Mouse (Mus musculus): ENCODE data around the gene Oas1g. TPM values are rescaled to one million over a fixed set of nuclear protein-coding genes. Genes with fewer than 3 reads are reported as not detected.
"Not testable (repeated sequence)": the region's sequence is repeated elsewhere in the genome, so short reads cannot be mapped to it uniquely, and the experiment has no call there.

The Oas1g gene
- polyA plus RNA-seq (2015; fragmentation: Nextera tagmentation; extraction: Ambion mirVana): 0.71 and 0.76 TPM in 2 replicates

GRCm38 (mm10) chr5:120887413-120887812, at the start of gene Oas1g:
Oas1g (minus strand) TSS chr5:120887613.
- not testable (repeated sequence) for H3K9ac ChIP-seq (ENCODE audit: low read depth, low read length); H3K4me1 ChIP-seq (ENCODE audit: control insufficient read depth, low read depth, low read length); H3K36me3 ChIP-seq (ENCODE audit: control insufficient read depth, insufficient read depth); H3K4me2 ChIP-seq (ENCODE audit: low read depth, low read length); H3K27ac ChIP-seq (ENCODE audit: low read length); H3K9me3 ChIP-seq (replicated peaks; ENCODE audit: control insufficient read depth, low read length); H3K27me3 ChIP-seq (ENCODE audit: control insufficient read depth, insufficient read depth, low read depth, low read length); ATAC-seq (ENCODE audit: low read depth); H3K4me3 ChIP-seq (ENCODE audit: low read depth, low read length)
- 7% methylated on average over 5 of the region's 9 CpGs for WGBS (ENCODE audit: insufficient replicate concordance)

GRCm38 (mm10) chr5:120933966-120934365, 46.6 kb upstream of the Oas1g start:
- Histone ChIP-seq H3K4me3 (ENCODE audit: low read depth, low read length) (no peak overlapping the region), H3K36me3 (ENCODE audit: control insufficient read depth, insufficient read depth) (no peaks in the 10 kb centered on the region), H3K4me2 (ENCODE audit: low read depth, low read length) (no peak overlapping the region), H3K9ac (ENCODE audit: low read depth, low read length) (no peak overlapping the region), H3K27me3 (ENCODE audit: control insufficient read depth, insufficient read depth, low read depth, low read length) (no peaks in the 10 kb centered on the region), H3K27ac (ENCODE audit: low read length) (no peak overlapping the region), H3K4me1 (ENCODE audit: control insufficient read depth, low read depth, low read length) (no peaks in the 10 kb centered on the region), H3K9me3 (replicated peaks; ENCODE audit: control insufficient read depth, low read length) (no peaks in the 10 kb centered on the region)
- ATAC-seq (ENCODE audit: low read depth): no peak
- 26% methylated on average over 5 of the region's 5 CpGs for WGBS (ENCODE audit: insufficient replicate concordance)

- ATAC-seq (ENCODE audit: low read depth): no peak
- H3K4me2 ChIP-seq (ENCODE audit: low read depth, low read length): no peak overlapping the region
- 11% methylated on average over 1 of the region's 1 CpGs for WGBS (ENCODE audit: insufficient replicate concordance)
- no peaks in the 10 kb centered on the region for H3K4me1 ChIP-seq (ENCODE audit: control insufficient read depth, low read depth, low read length)
- no peak overlapping the region for H3K4me3 ChIP-seq (ENCODE audit: low read depth, low read length)
- no peaks in the 10 kb centered on the region for H3K36me3 ChIP-seq (ENCODE audit: control insufficient read depth, insufficient read depth)
- H3K9me3 ChIP-seq (replicated peaks; ENCODE audit: control insufficient read depth, low read length): no peaks in the 10 kb centered on the region
- no peaks in the 10 kb centered on the region for H3K27me3 ChIP-seq (ENCODE audit: control insufficient read depth, insufficient read depth, low read depth, low read length)
- H3K27ac ChIP-seq (ENCODE audit: low read length): no peak overlapping the region
- no peak overlapping the region for H3K9ac ChIP-seq (ENCODE audit: low read depth, low read length)
Measured at GRCm38 (mm10) chr5:120927036-120927435, 39.6 kb upstream of the Oas1g start.

- H3K9me3 ChIP-seq (replicated peaks; ENCODE audit: control insufficient read depth, low read length); ATAC-seq (ENCODE audit: low read depth); H3K27me3 ChIP-seq (ENCODE audit: control insufficient read depth, insufficient read depth, low read depth, low read length); H3K4me1 ChIP-seq (ENCODE audit: control insufficient read depth, low read depth, low read length); H3K4me3 ChIP-seq (ENCODE audit: low read depth, low read length); H3K36me3 ChIP-seq (ENCODE audit: control insufficient read depth, insufficient read depth); H3K4me2 ChIP-seq (ENCODE audit: low read depth, low read length); H3K27ac ChIP-seq (ENCODE audit: low read length); H3K9ac ChIP-seq (ENCODE audit: low read depth, low read length): not testable (repeated sequence)
- 42% methylated on average over 2 of the region's 2 CpGs for WGBS (ENCODE audit: insufficient replicate concordance)
Measured at GRCm38 (mm10) chr5:120926311-120926710, 38.9 kb upstream of the Oas1g start.

- H3K4me3 ChIP-seq (ENCODE audit: low read depth, low read length); H3K4me2 ChIP-seq (ENCODE audit: low read depth, low read length); H3K9ac ChIP-seq (ENCODE audit: low read depth, low read length); H3K36me3 ChIP-seq (ENCODE audit: control insufficient read depth, insufficient read depth); H3K9me3 ChIP-seq (replicated peaks; ENCODE audit: control insufficient read depth, low read length); H3K4me1 ChIP-seq (ENCODE audit: control insufficient read depth, low read depth, low read length); H3K27ac ChIP-seq (ENCODE audit: low read length); ATAC-seq (ENCODE audit: low read depth); H3K27me3 ChIP-seq (ENCODE audit: control insufficient read depth, insufficient read depth, low read depth, low read length): not testable (repeated sequence)
- WGBS (ENCODE audit: insufficient replicate concordance): 63% methylated on average over 4 of the region's 4 CpGs
Measured at GRCm38 (mm10) chr5:120924520-120924919, 37.1 kb upstream of the Oas1g start.

GRCm38 (mm10) chr5:120923969-120924368, 36.6 kb upstream of the Oas1g start:
- Histone ChIP-seq H3K4me1 (ENCODE audit: control insufficient read depth, low read depth, low read length) (no peaks in the 10 kb centered on the region), H3K27me3 (ENCODE audit: control insufficient read depth, insufficient read depth, low read depth, low read length) (no peaks in the 10 kb centered on the region), H3K4me3 (ENCODE audit: low read depth, low read length) (no peak overlapping the region), H3K27ac (ENCODE audit: low read length) (no peak overlapping the region), H3K9ac (ENCODE audit: low read depth, low read length) (no peak overlapping the region), H3K4me2 (ENCODE audit: low read depth, low read length) (no peak overlapping the region), H3K36me3 (ENCODE audit: control insufficient read depth, insufficient read depth) (no peaks in the 10 kb centered on the region), H3K9me3 (replicated peaks; ENCODE audit: control insufficient read depth, low read length) (no peaks in the 10 kb centered on the region)
- WGBS (ENCODE audit: insufficient replicate concordance): 53% methylated on average over 4 of the region's 4 CpGs
- no peak for ATAC-seq (ENCODE audit: low read depth)

GRCm38 (mm10) chr5:120920296-120920695, 32.9 kb upstream of the Oas1g start:
- H3K9ac ChIP-seq (ENCODE audit: low read depth, low read length): no peak overlapping the region
- no peak overlapping the region for H3K4me2 ChIP-seq (ENCODE audit: low read depth, low read length)
- no peak overlapping the region for H3K27ac ChIP-seq (ENCODE audit: low read length)
- no peaks in the 10 kb centered on the region for H3K36me3 ChIP-seq (ENCODE audit: control insufficient read depth, insufficient read depth)
- H3K4me1 ChIP-seq (ENCODE audit: control insufficient read depth, low read depth, low read length): no peaks in the 10 kb centered on the region
- ATAC-seq (ENCODE audit: low read depth): no peak
- no peaks in the 10 kb centered on the region for H3K27me3 ChIP-seq (ENCODE audit: control insufficient read depth, insufficient read depth, low read depth, low read length)
- H3K4me3 ChIP-seq (ENCODE audit: low read depth, low read length): no peak overlapping the region
- 50% methylated on average over 3 of the region's 3 CpGs for WGBS (ENCODE audit: insufficient replicate concordance)
- no peaks in the 10 kb centered on the region for H3K9me3 ChIP-seq (replicated peaks; ENCODE audit: control insufficient read depth, low read length)

- not testable (repeated sequence) for H3K4me1 ChIP-seq (ENCODE audit: control insufficient read depth, low read depth, low read length); H3K4me3 ChIP-seq (ENCODE audit: low read depth, low read length); H3K27ac ChIP-seq (ENCODE audit: low read length); H3K36me3 ChIP-seq (ENCODE audit: control insufficient read depth, insufficient read depth); ATAC-seq (ENCODE audit: low read depth); H3K27me3 ChIP-seq (ENCODE audit: control insufficient read depth, insufficient read depth, low read depth, low read length); H3K9me3 ChIP-seq (replicated peaks; ENCODE audit: control insufficient read depth, low read length); H3K4me2 ChIP-seq (ENCODE audit: low read depth, low read length); H3K9ac ChIP-seq (ENCODE audit: low read depth, low read length)
- WGBS (ENCODE audit: insufficient replicate concordance): 44% methylated on average over 2 of the region's 2 CpGs
Measured at GRCm38 (mm10) chr5:120919156-120919935, 31.9 kb upstream of the Oas1g start.

- not testable (repeated sequence) for H3K36me3 ChIP-seq (ENCODE audit: control insufficient read depth, insufficient read depth); H3K27me3 ChIP-seq (ENCODE audit: control insufficient read depth, insufficient read depth, low read depth, low read length); H3K9me3 ChIP-seq (replicated peaks; ENCODE audit: control insufficient read depth, low read length); H3K27ac ChIP-seq (ENCODE audit: low read length); H3K4me2 ChIP-seq (ENCODE audit: low read depth, low read length); H3K4me3 ChIP-seq (ENCODE audit: low read depth, low read length); H3K9ac ChIP-seq (ENCODE audit: low read depth, low read length); H3K4me1 ChIP-seq (ENCODE audit: control insufficient read depth, low read depth, low read length); ATAC-seq (ENCODE audit: low read depth)
- 34% methylated on average over 8 of the region's 8 CpGs for WGBS (ENCODE audit: insufficient replicate concordance)
Measured at GRCm38 (mm10) chr5:120914204-120914603, 26.8 kb upstream of the Oas1g start, which contains the start of gene Oas1d. Oas1d (plus strand) TSS chr5:120914536.
